Mouse (Mus musculus): ENCODE data around the gene Sqstm1.

Sqstm1 gene

DNA sequence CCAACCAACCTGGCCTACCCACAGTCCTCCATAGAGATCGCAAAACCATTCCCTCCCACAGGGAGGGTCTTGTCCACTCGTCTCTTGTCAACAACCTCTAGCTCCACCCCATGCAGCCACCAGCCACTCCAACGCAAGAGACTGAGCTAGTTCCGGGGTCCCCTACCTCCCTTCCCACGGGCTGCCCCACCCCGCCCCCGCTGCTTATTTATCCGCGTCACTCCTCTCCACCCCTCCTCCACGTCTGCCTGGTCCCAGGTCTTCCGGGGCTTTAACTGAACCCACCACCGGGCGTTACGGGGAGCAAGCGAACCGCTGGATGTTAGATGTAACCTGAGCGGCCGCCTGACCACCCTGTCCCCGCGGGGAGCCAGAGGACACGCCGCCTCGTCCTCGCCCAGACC, 524 bp downstream of the Sqstm1 start:
- DNase-seq = peak; percentile 95 to 97

- no peak for DNase-seq
Measured at GRCm38 (mm10) chr11:50208039-50208438, 2.6 kb downstream of the Sqstm1 start.

- DNase-seq = no peak
Measured at GRCm38 (mm10) chr11:50207344-50207743, 3.3 kb downstream of the Sqstm1 start.

DNA sequence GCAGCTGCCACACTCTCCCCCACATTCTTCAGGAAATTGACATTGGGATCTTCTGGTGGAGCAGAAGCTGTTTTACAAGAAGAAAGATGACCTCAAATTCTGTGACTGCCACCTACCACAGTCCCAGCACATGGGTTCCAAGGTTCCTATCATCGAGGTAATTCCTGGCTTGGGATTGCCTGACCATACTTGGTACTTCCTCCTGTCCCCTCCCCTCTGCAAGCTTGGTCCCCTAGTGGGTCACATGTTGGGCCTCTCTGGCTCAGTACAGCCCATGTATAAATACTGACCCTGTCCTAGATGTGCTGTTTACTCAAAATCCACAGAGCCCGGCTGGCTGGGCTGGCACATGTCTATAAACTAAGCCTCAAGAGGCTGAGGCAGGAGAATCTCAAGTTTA, 4.6 kb downstream of the Sqstm1 start:
- DNase-seq = no peak

DNA sequence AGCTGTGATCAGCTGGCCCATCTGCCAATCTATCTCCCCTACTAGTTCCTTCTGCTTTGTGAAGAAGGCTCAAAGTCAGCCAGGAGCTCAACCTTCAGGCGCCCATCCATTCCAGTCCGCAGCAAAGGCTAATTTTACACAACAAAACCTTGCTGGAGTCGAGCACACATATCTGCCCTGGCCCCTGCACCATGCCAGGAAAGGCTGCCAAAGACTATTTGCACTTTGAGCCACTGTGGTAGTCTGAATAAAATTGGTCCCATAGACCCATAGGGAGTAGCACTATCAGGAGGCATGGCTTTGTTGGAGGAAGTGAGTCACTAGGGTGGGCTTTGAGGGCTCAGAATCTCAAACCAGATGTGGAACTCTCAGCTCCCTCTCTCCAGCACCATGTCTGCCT, 5.2 kb downstream of the Sqstm1 start:
- DNase-seq = no peak

DNA sequence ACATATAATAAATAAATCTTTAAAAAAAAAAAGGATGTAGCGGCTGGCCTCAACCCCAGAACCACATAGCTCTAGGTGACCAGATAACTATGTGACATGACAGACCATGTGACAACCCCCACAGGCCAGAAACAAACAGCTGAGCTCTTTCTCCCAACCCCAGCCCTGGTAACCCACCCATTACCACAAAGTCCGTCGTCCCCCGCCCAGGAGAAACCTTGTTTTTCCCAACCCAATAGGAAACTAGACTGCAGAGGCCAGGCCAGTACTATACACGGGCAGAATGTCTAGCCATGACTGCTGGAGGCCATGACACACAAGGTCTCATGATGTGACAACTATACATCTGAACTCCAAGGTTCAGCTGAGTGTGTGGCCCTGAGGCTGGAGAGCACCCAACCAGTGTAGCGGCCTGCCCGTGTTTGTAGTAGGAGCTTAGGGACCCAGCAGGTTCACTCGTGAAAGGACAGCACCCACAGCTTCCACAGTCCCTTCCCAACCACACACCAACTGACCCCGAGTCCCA, 7.3 kb downstream of the Sqstm1 start:
- no peak for DNase-seq

- no peak for DNase-seq
Measured at GRCm38 (mm10) chr11:50201590-50201989, 9.0 kb downstream of the Sqstm1 start.

DNA sequence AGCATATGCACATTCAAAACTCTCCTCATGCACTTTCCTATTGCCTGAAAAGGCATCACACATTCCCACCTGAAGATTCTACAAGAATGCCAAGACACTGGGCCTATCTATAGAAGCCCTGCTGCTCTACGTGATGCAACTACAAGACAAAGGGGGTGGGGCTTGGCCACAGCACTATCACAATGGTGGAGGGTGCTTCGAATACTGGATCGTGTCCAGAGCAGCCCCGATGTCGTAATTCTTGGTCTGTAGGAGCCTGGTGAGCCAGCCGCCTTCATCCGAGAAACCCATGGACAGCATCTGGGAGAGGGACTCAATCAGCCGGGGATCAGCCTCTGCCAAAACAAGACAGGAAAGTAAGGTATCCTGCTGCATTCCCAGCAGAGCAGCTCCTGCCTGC, 10.0 kb downstream of the Sqstm1 start:
- DNase-seq = peak; percentile 55 to 80

GRCm38 (mm10) chr11:50198916-50199315, 11.7 kb downstream of the Sqstm1 start:
- no peak for DNase-seq

DNA sequence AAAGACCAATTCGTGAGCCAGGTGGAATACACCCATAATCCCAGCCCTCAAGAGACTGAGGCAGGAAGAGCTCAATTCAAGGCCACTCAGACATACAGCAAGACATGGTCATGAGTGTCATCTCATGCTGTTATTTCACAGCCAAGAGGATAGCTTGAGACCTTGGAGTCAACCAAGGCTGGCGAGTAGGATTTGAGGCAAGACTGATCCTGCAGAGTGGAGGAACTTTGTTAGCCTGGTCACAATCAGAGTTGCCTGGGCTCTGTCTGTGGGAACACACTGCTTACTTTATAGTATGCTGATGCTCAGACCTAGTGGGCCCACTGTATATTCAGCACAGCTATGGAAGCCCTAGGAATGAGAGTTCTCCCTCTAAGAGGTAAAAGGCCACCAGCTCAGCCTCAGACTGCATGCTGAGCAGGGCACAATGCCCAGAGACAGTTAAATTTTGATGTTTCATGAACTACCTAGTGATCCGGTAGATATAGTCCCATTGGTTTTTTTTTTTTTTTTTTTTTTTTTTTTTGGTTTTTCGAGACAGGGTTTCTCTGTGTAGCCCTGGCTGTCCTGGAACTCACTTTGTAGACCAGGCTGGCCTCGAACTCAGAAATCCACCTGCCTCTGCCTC, 12.3 kb downstream of the Sqstm1 start:
- no peak for DNase-seq

GRCm38 (mm10) chr11:50197500-50197899, 13.1 kb downstream of the Sqstm1 start:
- DNase-seq = no peak

DNA sequence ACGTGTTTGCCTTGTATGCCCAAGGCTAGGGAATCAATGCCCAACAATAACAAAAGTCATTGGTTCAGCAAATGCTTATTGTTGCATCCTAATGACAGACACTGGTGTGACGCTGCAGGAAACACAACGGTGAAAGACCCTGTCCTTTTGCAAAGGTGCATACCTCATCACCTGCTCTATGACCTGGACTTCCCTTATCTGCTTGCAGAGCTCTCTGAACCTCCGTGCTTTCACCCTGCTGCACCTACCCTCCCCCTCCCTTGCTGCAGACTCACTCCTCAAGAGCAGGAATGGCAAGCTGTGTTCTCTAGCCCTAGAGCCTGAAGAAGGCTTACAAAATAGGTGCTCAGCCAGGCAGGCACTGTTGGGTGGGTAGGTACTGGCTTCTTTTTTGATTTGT, 15.8 kb downstream of the Sqstm1 start:
- no peak for DNase-seq

- no peak for DNase-seq
Measured at GRCm38 (mm10) chr11:50194070-50194469, 16.6 kb downstream of the Sqstm1 start.

GRCm38 (mm10) chr11:50192278-50192677, 18.3 kb downstream of the Sqstm1 start:
- no peak for DNase-seq

DNA sequence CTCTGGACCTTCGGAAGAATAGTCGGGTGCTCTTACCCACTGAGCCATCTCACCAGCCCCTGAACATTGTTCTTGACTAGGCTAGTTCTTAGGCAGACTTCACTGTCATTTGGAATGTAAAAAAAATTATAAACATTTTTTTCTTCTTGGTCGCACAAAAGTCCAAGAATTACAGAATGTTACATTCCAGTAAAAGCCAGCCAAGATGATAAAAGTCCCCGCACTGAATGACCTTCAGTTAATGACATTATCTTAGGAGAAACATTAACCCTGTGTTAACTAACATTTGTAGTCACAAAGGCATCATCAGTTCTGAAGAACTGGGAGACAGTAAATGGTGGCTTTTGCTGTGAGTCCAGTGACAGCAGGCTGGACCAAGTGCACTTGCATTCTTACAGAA, 20.3 kb downstream of the Sqstm1 start:
- DNase-seq = no peak

- no peak for DNase-seq
Measured at GRCm38 (mm10) chr11:50188682-50189081, 21.9 kb downstream of the Sqstm1 start.

DNA sequence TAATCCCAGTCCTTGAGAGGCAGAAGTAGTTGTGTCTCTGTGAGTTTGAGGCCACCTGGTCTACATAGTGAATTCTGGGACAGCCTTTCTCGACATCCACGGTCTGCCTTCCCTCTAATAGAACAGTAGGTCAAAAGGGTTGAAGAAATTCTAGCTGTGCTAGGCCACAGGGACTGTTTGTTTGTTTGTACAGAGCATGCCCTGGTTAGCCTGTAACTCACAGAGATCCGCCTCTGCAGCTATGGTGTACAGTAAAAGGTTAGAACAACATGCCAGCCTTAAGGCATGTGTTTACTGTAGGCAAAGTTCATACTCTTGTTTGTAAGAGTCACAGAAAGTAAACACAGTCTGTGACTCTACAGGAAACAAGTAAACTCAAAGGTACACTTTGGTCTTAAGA, 25.8 kb downstream of the Sqstm1 start:
- DNase-seq = no peak

GRCm38 (mm10) chr11:50182702-50183101, 27.9 kb downstream of the Sqstm1 start:
- DNase-seq = no peak

GRCm38 (mm10) chr11:50180478-50181231, 30.0 kb downstream of the Sqstm1 start:
- DNase-seq = no peak

DNA sequence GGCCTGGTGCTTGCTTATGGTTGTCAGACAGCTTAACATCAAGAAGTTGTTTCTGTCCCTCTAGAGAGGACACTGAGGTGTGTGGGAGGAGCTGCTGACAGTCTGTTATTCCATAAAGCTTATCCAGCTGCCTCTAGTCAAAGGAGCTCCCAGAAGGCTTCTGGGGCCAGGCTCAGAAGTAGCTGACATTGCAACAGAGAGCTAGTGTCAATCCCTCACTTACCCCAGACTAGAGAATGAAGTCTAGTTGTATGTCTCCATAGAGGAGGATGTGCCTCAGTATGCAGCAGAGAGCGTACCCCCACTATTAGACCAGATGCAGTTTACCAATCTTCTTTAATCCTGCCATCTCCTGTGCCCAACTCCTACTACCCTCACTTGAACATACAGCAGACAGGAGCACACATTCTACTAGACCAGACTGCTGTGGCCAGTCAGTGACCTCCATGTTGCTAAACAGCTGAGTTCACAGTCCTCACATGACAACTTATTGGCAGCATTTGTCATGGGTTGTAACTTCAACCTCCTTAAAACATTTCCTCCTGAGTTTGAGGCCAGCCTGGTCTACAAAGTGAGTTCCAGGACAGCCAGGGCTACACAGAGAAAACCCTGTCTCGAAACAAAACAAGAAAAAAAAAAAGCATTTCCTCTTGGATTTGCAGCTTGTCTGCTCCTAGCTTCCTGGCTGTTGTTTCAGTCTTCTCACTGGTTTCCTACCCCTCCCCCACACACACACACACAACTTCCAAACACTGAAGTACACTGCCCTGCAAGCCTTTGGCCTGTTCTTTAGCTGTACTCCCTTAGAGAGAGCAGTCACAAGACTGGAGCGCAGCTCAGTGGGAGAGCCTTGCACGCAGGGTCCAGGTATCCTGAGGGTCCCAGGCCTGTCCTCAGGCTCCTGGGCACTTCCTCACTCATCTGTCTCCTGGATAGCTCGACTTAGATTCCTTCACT, 31.8 kb downstream of the Sqstm1 start:
- DNase-seq = no peak

- DNase-seq = no peak
Measured at GRCm38 (mm10) chr11:50177111-50177510, 33.5 kb downstream of the Sqstm1 start.

GRCm38 (mm10) chr11:50176351-50176750, 34.3 kb downstream of the Sqstm1 start:
- no peak for DNase-seq

GRCm38 (mm10) chr11:50174730-50175187, 35.9 kb downstream of the Sqstm1 start:
- peak; percentile 98 for DNase-seq
